Mouse (Mus musculus): Measurements from ENCODE around the gene Add2. TPM values are rescaled to one million over a fixed set of nuclear protein-coding genes. Genes with fewer than 3 reads are reported as not detected.

Add2 gene
- polyA plus RNA-seq, 1 experiment = 91.8 TPM

DNA sequence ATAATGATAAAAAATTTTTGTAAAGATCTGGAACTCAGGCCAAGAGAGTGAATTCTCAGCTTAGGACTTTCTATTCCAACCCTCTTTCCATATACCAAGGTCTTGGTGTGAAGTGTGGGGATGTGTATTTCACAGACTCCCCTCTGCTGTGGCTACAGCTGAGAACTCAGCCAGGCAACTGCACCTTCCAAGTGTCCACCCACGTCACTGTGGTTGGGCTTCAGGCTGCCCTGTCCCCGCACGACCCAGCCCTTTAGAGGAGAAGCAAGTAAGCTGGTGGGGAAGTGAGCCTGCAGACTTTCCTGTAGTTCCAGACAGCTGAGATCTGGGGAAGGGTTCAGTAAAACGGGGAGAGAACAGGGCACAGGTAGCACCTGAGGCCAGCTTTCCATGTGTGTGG, 68.7 kb downstream of the Add2 start:
- Histone ChIP-seq H3K4me3 (replicated peaks; ENCODE audit: control insufficient read depth, low read depth, low read length) (no peak overlapping the region), H3K4me1 (ENCODE audit: control insufficient read depth, insufficient read depth, low read length) (no peaks in the 10 kb centered on the region), H3K27ac (ENCODE audit: control insufficient read depth, insufficient read depth, low read depth, low read length, poor library complexity) (no peak overlapping the region)
- 36% methylated on average over 4 of the region's 4 CpGs for WGBS
- TF ChIP-seq POLR2A (IDR thresholded peaks at IDR 0.05; ENCODE audit: borderline replicate concordance, control insufficient read depth, low read depth, low read length) (no peak), CTCF (IDR thresholded peaks at IDR 0.05; ENCODE audit: control insufficient read depth, insufficient read depth, low read length) (no peak)

- no peaks in the 10 kb centered on the region for H3K4me1 ChIP-seq (ENCODE audit: control insufficient read depth, insufficient read depth, low read length)
- no peak overlapping the region for H3K4me3 ChIP-seq (replicated peaks; ENCODE audit: control insufficient read depth, low read depth, low read length)
- no peak for TF ChIP-seq CTCF (IDR thresholded peaks at IDR 0.05; ENCODE audit: control insufficient read depth, insufficient read depth, low read length)
- TF ChIP-seq POLR2A (IDR thresholded peaks at IDR 0.05; ENCODE audit: borderline replicate concordance, control insufficient read depth, low read depth, low read length) = no peak
- WGBS = 83% methylated on average over 4 of the region's 4 CpGs
- H3K27ac ChIP-seq (ENCODE audit: control insufficient read depth, insufficient read depth, low read depth, low read length, poor library complexity) = no peak overlapping the region
Observed at GRCm38 (mm10) chr6:86099003-86099402, 70.5 kb downstream of the Add2 start.

GRCm38 (mm10) chr6:86101451-86101850, 73.0 kb downstream of the Add2 start:
- Histone ChIP-seq H3K4me3 (replicated peaks; ENCODE audit: control insufficient read depth, low read depth, low read length) (no peak overlapping the region), H3K27ac (ENCODE audit: control insufficient read depth, insufficient read depth, low read depth, low read length, poor library complexity) (no peak overlapping the region), H3K4me1 (ENCODE audit: control insufficient read depth, insufficient read depth, low read length) (no peaks in the 10 kb centered on the region)
- 88% methylated on average over 5 of the region's 5 CpGs for WGBS
- no peak for TF ChIP-seq POLR2A (IDR thresholded peaks at IDR 0.05; ENCODE audit: borderline replicate concordance, control insufficient read depth, low read depth, low read length)
- no peak for TF ChIP-seq CTCF (IDR thresholded peaks at IDR 0.05; ENCODE audit: control insufficient read depth, insufficient read depth, low read length)

DNA sequence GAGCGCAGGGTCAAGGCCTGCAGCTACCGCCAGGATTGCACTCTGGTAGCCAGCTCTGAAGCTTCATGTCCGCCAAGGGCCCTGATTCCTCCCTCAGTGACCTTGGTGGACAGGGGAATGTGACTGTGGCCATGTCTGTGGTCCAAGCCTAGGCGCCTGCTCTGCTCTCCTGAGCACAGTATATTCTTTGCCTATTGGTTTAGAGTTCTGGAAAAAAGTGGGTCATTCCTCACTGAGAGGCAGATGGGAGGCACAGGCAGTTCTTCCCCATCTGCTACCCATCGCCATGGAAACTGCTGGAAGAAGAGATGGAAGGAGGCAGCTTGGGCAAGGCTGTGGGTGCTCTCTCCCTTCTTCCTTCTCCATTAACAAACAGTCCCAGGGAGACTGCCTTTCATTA, 74.4 kb downstream of the Add2 start:
- no peaks in the 10 kb centered on the region for H3K4me1 ChIP-seq (ENCODE audit: control insufficient read depth, insufficient read depth, low read length)
- no peak overlapping the region for H3K4me3 ChIP-seq (replicated peaks; ENCODE audit: control insufficient read depth, low read depth, low read length)
- H3K27ac ChIP-seq (ENCODE audit: control insufficient read depth, insufficient read depth, low read depth, low read length, poor library complexity) = no peak overlapping the region
- TF ChIP-seq POLR2A (IDR thresholded peaks at IDR 0.05; ENCODE audit: borderline replicate concordance, control insufficient read depth, low read depth, low read length) = no peak
- TF ChIP-seq CTCF (IDR thresholded peaks at IDR 0.05; ENCODE audit: control insufficient read depth, insufficient read depth, low read length) = no peak
- WGBS = 87% methylated on average over 5 of the region's 5 CpGs

- TF ChIP-seq CTCF (IDR thresholded peaks at IDR 0.05; ENCODE audit: control insufficient read depth, insufficient read depth, low read length) (no peak), POLR2A (IDR thresholded peaks at IDR 0.05; ENCODE audit: borderline replicate concordance, control insufficient read depth, low read depth, low read length) (no peak)
Observed at GRCm38 (mm10) chr6:86103614-86104013, 75.1 kb downstream of the Add2 start.

GRCm38 (mm10) chr6:86104719-86105118, 76.2 kb downstream of the Add2 start:
- Histone ChIP-seq H3K4me1 (ENCODE audit: control insufficient read depth, insufficient read depth, low read length) (no peaks in the 10 kb centered on the region), H3K27ac (ENCODE audit: control insufficient read depth, insufficient read depth, low read depth, low read length, poor library complexity) (no peak overlapping the region), H3K4me3 (replicated peaks; ENCODE audit: control insufficient read depth, low read depth, low read length) (no peak overlapping the region)
- TF ChIP-seq POLR2A (IDR thresholded peaks at IDR 0.05; ENCODE audit: borderline replicate concordance, control insufficient read depth, low read depth, low read length) (no peak), CTCF (IDR thresholded peaks at IDR 0.05; ENCODE audit: control insufficient read depth, insufficient read depth, low read length) (no peak)
- WGBS = 54% methylated on average over 4 of the region's 4 CpGs

More at GRCm38 (mm10) chr6:86103614-86104013, 75.1 kb downstream of the Add2 start:
- 47% methylated on average over 4 of the region's 4 CpGs for WGBS
- Histone ChIP-seq H3K4me3 (replicated peaks; ENCODE audit: control insufficient read depth, low read depth, low read length) (no peak overlapping the region), H3K27ac (ENCODE audit: control insufficient read depth, insufficient read depth, low read depth, low read length, poor library complexity) (no peak overlapping the region), H3K4me1 (ENCODE audit: control insufficient read depth, insufficient read depth, low read length) (no peaks in the 10 kb centered on the region)

- 90% methylated on average over 12 of the region's 12 CpGs for whole genome bisulfite sequencing
- Histone ChIP-seq H3K4me3 (replicated peaks; ENCODE audit: control insufficient read depth, low read depth, low read length) (no peak overlapping the region), H3K27ac (ENCODE audit: control insufficient read depth, insufficient read depth, low read depth, low read length, poor library complexity) (no peak overlapping the region), H3K4me1 (ENCODE audit: control insufficient read depth, insufficient read depth, low read length) (no peaks in the 10 kb centered on the region)
- TF ChIP-seq CTCF (IDR thresholded peaks at IDR 0.05; ENCODE audit: control insufficient read depth, insufficient read depth, low read length) = no peak
- TF ChIP-seq POLR2A (IDR thresholded peaks at IDR 0.05; ENCODE audit: borderline replicate concordance, control insufficient read depth, low read depth, low read length) = no peak
Observed at GRCm38 (mm10) chr6:86106045-86106444, 77.6 kb downstream of the Add2 start.

GRCm38 (mm10) chr6:86107101-86107500, 78.6 kb downstream of the Add2 start:
- no peak overlapping the region for H3K4me3 ChIP-seq (replicated peaks; ENCODE audit: control insufficient read depth, low read depth, low read length)
- no peak overlapping the region for H3K27ac ChIP-seq (ENCODE audit: control insufficient read depth, insufficient read depth, low read depth, low read length, poor library complexity)
- no peaks in the 10 kb centered on the region for H3K4me1 ChIP-seq (ENCODE audit: control insufficient read depth, insufficient read depth, low read length)
- WGBS = 80% methylated on average over 4 of the region's 4 CpGs
- TF ChIP-seq CTCF (IDR thresholded peaks at IDR 0.05; ENCODE audit: control insufficient read depth, insufficient read depth, low read length) (no peak), POLR2A (IDR thresholded peaks at IDR 0.05; ENCODE audit: borderline replicate concordance, control insufficient read depth, low read depth, low read length) (no peak)

DNA sequence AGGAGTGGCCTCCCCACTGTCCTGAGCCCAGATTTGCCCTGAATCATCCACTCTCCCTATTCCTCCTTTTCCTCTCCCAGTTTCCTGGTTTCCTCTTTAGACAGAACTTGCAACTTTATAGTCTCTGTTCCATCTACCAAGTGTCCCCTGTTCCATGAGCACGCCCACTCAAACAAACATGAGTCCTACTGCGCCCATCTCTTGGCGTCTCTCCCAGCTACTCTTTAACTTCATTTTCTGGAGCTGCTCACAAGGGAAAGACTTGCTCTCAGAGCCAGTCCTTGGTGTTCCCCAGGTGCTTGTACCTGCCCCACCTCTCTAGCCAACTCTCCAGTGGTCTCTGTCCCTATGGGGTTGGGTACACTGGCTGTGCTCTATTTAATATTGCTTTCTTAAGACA, 87.4 kb downstream of the Add2 start:
- Histone ChIP-seq H3K27ac (ENCODE audit: control insufficient read depth, insufficient read depth, low read depth, low read length, poor library complexity) (no peak overlapping the region), H3K4me1 (ENCODE audit: control insufficient read depth, insufficient read depth, low read length) (no peaks in the 10 kb centered on the region), H3K4me3 (replicated peaks; ENCODE audit: control insufficient read depth, low read depth, low read length) (no peak overlapping the region)
- WGBS = 89% methylated on average over 3 of the region's 3 CpGs
- no peak for TF ChIP-seq POLR2A (IDR thresholded peaks at IDR 0.05; ENCODE audit: borderline replicate concordance, control insufficient read depth, low read depth, low read length)
